Mouse (Mus musculus): ENCODE results near the gene Tnfrsf25.

Gene Tnfrsf25

DNA sequence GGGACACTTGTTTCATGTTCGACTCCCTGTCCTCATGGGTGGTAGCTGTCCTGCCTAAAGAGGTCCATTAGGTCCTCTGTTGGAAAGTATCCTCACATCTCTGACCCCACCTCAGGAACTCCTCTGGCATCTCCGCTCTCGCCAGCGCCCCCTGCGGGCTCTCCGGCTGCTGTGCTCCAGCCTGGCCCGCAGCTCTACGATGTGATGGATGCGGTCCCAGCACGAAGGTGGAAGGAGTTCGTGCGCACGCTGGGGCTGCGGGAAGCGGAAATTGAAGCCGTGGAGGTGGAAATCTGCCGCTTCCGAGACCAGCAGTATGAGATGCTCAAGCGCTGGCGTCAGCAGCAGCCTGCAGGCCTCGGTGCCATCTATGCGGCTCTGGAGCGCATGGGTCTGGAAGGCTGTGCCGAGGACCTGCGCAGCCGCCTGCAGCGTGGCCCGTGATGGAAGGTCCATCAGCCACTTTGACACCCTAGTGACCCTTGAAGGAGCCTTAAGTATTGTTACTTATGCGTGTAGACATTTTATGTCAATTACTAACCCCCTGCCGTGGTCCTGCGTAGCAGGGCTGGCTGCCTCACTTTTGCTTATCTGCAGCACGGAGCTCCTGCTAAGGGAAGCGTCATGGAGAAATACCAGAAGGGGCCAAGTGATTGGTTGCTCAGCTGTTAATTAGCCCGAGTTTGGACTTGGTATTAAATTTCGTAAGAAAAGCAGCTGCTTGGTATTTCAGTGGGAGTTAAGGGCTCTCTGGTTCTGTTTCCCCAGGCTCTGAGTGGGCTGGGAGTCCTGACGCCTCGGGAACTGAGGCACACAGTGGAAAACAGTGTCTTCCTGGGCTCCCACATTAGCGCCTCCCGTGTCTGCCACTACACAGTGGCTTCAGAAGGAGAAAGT is 3.9 kb downstream of the Tnfrsf25 start:
- intact Hi-C loops (cut with DNase I) = no loop called here

DNA sequence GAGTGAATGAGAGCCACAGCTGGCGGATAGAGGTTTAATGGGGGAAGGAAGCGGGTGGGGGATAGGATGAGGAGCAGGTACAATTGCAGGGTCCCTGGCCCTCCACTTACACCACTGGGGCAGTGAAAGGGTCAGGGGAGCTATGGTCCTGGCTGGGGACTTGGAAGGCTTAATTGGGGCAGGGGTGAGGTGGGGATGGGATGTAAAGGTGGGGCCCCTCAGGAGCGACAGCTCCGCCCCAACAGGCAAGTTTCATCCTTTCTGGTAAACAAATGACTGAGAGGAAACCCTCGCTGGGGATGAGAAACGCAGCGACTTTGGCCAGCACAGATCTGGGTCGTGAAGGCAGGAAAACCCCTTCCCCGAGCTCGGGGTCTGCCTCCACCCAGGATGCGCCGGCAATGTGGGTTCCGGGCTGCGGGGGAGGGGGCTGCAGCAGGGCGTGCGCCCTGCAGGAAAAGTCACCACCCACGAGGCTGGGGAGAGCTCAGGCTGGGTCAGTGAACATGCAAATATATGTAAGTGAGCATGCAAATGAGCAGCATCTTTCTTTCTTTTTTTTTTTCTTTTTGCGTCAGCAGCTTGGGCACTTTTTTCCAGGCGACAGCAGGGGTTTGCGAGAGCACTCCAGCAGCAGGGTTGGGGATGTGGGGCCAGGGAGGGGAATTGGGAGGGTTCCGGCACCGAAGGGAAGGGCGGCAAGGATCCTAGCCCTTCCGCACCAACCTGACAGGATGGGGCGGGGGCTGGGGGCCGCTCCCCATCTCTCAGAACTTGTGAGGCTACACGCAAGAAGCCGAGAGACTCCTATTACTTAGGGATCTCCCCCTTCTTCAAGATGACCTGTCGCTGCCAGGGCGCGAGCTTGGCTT is 4.8 kb downstream of the Tnfrsf25 start:
- intact Hi-C loops (cut with DNase I) = no loop called here

DNA sequence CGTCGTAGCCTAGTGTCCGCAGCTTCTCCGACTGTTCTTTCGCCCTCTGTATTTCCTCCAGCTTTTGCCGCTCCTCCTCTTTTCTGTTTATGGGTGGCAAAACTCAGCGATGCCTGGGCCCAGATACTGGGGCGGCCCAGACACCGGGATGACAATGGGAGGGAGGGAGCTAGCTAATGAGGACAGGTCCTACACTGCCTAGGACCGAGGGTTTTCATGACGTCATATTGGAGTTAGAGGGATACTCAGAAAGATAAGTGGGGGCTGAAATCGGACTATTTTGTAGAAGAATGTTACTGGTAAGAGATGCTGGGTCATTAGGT is 5.4 kb downstream of the Tnfrsf25 start:
- intact Hi-C loops (cut with DNase I) = no loop called here

DNA sequence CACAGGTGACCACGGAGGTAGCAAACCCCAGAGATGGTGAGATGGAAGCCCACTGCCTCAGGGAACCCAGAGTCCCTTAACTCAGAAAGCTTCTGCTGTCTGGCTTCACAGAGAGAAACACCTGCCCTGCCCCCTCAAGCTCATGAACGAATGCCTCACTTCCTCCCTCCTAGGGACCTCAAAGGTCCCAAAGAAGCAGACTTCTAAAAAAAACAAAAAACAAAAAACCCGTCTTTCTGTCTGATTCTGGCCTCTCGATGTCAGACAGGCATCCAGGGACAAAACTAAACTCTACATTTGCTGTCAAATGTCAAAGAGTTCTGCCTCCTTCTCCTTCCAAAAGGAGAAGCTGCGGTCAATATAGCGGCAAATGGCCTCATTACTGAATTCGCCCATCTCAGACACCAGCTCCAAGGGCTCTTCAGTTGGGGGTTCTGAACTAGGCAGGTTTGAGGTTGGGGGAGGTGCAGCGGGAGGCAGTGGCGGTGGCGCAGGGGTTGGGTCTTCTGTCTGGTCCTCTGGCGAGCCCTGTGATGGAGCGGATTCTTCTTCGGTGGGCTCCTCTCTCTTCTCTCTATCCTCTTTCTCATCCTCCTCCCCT is 8.7 kb downstream of the Tnfrsf25 start:
- intact Hi-C loops (cut with DNase I) = no loop called here

DNA sequence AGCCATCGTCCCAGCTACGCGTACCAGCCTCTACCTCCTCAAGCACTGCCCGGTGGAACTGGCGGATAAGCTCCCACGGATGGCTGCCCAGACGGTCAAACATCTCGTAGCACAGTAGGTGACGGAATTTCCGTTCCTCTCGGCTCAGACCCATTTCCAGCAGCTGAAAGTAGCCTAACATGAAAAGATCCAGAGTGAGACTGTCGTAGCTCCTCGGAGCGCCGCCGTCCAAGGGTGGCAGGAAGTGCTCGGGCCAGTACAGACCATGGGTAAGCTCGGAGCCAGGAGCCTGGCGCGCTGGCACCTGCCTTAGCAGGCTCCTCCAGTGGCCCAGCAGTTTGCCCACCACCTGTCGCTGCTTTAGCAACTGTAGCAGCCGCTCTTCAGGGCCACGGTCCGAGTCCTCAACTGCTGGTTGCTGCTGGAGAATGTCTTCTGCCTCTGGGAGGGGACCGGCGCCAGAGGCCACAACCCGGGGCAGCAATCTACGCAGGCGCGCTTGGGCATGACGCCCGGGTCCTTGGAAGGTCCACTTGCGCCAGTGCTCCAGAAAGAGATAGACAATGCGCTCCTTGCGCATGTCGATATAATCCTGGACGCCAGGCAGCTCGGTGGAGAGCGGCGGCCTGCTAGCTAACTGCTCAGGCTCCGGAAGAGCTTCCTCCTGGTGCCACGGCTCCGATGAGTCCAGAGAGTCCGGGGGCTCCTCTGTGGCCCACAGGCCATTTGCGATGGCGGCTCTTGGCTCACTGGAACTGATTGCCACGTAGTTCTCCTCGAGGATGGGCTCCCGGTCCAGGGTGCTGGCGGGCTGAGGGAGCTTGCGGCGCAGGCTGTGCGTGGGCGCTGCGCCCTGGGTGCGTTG is 9.7 kb downstream of the Tnfrsf25 start:
- intact Hi-C loops (cut with DNase I) = no loop called here

DNA sequence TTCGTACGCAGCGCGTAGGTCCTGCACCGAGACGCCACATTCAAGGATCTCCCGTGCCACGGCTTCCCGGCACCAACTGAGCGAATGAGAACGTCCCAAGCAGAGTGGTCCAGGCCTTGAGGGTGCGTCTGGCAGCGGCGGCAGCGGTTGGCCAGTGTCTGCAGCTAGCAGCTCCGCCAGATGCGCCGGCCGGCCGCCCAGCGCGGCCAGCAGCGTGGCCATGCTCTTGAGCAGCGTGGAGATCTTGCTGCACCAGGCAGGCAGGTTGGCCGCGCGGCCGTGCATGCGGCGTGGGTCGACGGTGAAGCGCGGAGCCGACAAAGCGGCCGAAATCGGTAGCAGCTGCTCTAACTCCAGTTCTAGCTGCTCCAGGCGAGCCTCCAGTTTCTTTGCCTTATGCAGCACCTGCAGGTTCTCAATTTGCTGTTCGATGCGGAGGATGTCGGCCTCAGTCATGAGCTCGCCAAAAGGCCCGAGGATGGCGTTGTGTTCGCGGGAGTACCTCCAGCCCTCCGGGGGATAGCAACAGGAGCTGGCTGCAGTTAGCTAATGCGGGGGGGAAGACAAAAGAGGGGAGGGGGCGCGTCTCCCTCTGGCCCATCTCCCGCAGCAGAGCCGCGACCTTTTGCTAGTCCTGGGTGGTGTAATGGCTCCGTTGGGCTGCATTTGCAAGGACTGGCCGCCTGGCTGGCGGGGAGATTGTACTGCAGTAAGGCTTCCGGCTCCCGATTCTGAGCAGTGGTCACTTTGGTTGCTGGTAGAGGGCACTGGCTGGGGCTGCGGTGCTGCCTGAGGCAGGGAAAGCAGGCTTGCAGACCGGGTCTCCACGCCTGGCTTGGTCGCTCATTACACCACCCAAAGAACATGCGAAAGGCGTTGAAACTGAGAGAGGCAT is 10.5 kb downstream of the Tnfrsf25 start:
- intact Hi-C loops (cut with DNase I) = no loop called here

DNA sequence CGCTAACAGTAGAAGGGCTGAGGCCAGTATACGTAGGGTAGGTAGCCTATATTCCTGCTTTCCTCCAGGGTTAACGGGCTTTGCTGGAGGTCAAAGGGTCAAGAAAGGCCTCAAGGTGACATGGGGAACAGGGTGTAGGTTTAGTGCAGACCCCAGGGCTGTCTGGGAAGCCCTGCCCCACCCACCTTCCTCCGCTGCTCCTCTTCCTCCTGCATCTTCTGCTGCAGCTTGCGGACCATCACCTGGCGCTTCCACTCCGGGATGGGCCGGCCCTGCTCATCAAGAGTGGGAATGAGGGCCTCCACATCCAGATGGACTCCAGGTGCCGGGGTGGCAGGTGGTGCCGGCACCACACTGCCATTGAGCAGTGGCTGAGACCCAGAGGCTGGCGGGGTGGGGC is 12.2 kb downstream of the Tnfrsf25 start:
- intact Hi-C loops (cut with DNase I) = no loop called here

DNA sequence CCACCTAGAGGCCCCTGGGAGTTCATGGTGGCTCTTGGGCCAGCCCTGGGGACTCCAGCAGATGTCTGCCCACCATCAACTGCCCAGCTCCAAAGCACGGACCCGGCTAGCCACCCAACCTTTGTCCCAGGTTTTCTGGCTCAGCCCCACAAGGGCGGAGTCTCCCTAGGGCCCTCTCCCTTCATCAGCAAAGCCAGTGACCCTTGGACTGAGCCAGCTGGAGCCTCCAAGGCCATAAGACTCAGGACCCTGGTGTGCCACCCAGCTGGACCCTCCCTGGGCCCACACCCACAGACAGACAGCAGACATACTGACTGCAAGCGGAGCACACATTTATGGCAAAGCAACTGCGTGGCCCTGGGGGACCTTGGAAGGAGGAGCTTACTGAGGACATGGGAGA is 13.1 kb downstream of the Tnfrsf25 start:
- intact Hi-C loops (cut with DNase I) = no loop called here

DNA sequence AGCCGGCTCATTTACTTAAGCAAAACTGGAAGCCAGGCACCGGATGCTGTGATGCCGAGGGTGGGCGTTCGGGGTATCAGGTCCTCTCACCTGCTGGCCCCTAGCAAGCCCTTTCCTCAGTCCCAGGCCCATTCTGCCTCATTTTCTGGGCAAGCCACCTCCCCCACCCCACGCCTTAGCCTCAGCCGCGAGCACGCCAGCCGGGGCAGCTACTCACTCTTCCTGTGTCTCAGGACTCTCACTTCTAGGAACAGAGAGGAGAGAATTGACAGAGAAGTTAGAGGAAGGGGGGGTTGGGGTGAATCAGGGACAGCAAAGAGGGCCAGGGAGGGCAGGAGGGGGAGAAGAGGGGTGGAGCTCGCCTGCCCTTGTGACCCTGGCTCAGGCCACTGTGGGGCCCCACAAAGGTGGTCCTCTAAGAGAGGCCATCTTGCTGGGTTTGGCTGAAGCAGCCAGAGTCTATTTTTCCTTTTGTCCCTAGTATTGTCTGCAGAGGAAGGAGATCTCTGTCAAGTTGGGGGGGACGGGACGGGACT is 13.7 kb downstream of the Tnfrsf25 start:
- intact Hi-C loops (cut with DNase I) = no loop called here

DNA sequence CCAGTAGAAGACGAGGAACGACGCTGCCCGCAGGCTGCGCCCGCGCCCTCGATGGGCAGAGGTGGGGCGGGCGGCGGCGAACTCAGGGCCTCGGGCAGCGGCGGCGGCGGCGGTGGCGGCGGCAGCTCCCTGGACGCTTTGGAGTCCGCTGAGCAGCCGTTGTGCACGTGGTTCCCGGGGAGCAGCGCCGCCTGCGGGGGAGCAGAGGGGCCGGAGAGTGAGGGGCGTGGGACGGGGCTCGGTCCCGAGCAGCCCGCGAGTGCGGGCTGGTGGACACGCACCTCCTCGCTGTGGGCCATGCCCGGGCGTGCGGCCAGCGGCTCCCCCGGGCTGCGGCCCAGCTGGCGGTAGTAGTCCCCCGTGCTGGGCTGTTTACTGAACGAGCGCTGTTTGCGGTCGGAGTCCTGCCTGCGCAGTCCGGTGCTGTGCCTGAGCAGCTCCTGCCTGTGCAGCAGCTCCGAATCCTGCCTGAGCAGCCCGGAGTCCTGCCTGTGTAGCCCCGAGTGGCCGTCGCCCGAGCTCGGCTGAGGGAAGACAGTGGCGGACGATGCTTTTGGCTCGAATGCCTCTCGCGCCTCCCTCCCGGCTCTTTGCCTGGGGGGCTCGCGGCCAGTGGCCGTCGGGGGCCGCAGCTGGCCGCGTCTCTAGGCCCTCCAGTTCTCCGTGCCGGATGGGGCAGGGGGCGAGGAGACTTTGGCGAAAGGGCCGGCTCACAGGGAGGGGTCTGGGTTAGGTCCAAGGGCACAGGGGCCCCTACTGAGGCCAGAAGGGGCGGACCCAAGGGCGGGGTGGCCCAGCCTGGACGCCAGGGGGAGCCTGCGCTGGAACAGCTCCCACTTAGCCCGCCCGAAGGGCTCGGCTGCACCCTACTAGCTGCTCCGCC is 15.3 kb downstream of the Tnfrsf25 start:
- intact Hi-C loops (cut with DNase I) = no loop called here

DNA sequence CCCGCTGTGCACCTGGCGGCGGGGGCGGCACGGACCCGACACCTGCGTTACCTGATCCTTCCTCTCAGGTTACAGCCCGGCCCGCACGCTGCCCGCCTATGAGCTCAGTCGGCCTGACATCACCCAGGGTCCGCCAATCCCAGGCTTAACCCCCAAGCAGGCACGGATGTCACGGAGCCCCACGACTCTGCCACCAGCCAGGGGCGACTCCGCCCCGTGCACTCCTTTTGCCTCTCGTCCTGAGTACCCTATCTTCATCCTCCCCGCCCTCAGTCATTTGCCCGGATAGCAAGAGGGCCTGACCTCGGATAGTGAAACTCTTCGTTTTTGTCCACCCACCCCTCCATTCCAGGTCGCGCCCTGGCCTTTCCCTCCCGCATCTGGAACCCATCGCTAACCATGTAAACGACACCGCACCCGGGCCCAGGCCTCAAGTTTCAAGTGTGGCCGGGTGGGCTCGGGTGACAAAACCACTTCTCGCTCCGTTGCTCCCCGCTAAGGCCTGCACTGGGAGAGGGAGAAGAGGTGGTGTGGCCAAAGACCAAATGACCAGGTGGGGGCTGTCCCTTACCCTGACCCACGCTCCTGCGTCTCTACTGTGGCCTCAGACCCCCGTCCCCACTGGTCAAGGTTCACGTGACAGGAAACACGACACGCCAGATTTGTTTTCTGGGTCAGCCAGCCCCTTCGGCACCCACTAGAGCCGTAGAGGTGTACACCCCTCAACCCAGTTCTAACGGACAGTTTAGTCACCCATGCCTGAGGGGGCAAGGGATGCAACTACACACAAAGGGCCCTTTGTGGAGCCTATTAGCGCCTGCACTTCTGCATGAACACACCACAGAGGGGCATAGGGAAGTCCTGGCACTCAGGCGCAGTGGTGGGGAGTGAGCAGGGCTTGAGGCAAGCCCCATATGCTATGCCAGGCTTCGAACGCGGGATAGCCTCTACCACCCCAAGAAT is 16.4 kb downstream of the Tnfrsf25 start:
- intact Hi-C loops (cut with DNase I) = no loop called here

DNA sequence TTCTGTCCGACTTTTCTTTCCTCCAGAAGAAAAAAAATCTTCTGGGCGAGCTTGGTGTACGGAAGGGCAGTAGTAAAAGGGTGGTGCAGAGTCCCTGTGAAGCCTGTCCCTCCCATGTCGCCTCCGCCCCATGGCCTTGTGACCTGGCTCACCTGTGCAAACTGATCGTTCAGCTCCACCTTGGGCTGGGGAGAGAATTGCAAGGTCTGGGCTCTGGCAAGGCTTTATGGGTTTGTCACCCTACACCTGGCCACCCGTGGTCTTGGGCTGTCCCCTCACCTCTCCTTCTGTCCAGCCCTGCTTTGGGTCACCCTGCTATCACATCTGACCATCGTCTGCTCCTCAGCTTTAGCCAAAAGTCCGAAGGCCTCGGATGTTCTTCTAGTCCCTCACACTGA is 17.0 kb downstream of the Tnfrsf25 start:
- intact Hi-C loops (cut with DNase I) = no loop called here

DNA sequence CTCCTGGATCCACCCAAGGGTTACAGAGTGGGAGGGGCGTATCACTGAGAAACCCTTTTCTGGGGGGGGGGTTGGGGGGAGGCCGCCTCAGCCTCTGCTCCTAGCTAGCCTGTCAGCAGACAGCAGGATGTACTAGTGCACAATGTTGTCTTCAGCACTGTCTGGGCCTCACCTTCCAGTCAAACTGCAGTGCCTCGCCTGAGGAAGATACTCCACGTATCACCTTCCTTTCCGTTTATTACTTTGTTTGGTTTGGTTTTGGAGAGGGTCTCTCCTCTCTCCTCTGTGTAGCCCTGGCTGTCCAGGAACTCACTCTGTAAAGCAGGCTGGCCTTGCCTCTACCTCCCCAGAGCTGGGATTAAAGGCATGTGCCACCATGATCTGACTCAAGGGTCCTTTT is 17.5 kb downstream of the Tnfrsf25 start:
- intact Hi-C loops (cut with DNase I) = no loop called here

DNA sequence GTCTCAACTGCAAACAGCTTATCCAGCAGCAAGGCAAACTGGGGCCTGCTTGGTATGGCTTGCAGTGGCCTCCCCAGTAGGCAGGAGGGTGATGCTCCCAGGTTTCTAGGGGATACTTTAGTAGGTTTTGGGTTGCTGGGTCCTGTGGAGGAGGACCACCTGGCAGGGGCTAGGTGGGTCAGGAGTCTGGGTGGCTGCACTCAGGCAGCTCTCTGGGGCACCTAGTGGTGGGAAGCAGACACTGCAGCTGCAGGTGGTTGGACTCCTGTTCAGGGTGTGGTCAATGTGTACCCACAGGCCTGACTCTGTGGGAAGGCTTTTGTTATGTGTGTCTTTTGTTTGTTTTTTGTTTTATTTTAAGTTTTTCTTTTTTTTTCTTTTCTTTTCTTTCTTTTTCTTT is 18.8 kb downstream of the Tnfrsf25 start:
- intact Hi-C loops (cut with DNase I) = no loop called here

DNA sequence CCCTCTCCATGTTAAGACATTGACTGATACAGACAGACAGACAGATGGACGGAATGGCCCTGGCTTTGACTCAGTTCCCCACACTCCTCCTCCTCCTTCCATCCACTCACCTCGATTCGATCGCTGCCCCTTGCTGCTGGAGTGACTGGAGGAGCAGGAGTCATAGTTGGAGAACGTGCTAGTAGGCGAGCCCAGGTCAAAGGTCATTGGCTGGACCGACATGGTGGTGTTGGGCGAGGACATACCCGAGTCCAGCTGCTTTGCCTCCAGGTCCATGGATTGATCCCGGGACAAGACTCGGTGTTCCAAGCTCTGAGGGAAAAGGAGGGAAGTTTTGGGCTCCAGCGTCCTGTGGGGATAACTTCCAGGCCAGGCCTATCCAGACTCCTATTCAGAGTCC is 19.6 kb downstream of the Tnfrsf25 start:
- intact Hi-C loops (cut with DNase I) = loop anchor here (5.0 kb wide), 1 partner anchor 33 kb away; no protein-coding TSS in a partner anchor

DNA sequence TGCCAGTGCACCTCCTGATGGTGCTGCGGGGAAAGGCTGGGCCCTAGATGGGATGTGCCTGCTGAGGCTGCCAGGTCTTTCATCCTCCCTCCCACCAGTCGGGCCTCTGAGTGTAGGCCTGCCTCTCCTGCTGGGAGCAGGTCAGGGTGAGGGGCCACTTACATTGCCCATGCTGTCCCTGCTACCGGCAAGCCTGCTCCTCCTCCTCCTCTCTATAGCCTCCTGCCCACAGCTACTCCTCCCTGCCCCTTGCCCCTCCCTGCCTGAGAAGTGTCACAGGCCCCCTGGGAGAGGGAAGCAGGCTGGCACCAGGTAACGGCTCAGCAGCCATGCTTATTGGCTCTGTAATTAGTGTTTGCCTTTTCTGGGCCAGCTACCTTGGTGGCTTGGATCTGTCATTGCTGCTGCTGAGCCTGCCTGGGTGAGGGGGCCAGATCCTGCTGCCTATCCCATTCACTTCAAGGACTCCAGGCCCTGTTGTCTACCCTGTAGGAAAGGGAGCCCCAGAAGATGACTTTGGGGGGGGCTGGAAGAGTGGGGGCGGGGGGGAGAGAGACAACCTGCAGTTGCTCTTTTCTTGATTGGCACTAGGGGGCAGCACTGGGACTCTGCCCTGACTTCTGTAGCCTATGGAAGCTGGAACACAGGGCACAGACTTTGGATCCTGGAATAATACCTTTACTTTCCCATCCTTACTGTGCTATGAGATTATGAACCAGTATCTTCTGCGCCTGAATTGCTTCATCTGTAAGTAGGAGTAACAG is 20.6 kb downstream of the Tnfrsf25 start:
- intact Hi-C loops (cut with DNase I) = loop anchor here (5.0 kb wide), 1 partner anchor 34 kb away; no protein-coding TSS in a partner anchor

DNA sequence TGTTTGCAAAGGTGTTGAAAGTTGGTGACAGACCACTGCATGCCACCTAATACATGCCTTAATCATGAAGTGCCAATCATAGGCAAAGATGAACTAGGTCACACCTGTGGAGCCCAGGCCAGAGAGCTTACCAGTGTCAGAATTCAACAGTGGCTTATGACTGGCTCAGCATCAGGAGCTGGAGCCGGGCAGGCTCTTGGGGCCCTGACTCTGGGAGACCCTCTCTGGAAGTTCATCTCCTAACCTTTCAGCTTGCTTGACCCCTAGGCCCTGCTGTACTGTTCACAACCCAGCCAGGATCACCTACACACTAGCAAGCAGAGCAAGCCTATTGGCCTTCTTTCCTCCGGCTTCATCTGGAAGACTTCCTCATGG is 21.1 kb downstream of the Tnfrsf25 start:
- intact Hi-C loops (cut with DNase I) = loop anchor here (5.0 kb wide), 1 partner anchor 35 kb away; no protein-coding TSS in a partner anchor

Measured in adrenal gland (tissue).